Mouse (Mus musculus) macrophage (primary cell): ENCODE results near the gene Gtf3c6. TPM values are rescaled to one million over a fixed set of nuclear protein-coding genes. Genes with fewer than 3 reads are reported as not detected.

Experiments
- H3K27ac ChIP-seq: fragments of 350-480 bp; formaldehyde crosslinking; 2 replicates; pipeline ENCODE4 v1.9.0; 2021
- H3K36me3 ChIP-seq: fragments of 350-480 bp; formaldehyde crosslinking; 2 replicates; pipeline ENCODE4 v1.9.0; 2021; ENCODE audit errors: inconsistent target
- H3K4me3 ChIP-seq: fragments of 350-480 bp; formaldehyde crosslinking; 2 replicates; pipeline ENCODE4 v1.9.0; 2021; ENCODE audit errors: inconsistent target
- H3K79me2 ChIP-seq: fragments of 350-480 bp; formaldehyde crosslinking; 2 replicates; pipeline ENCODE4 v1.9.0; 2021; ENCODE audit errors: inconsistent target
- WGBS: methylation state at CpG from one replicate; pipeline ENCODE4 v1.1.7; 2026; ENCODE audit warnings: inconsistent platforms; ENCODE audit not compliant: missing documents; 5-methylcytosine and 5-hydroxymethylcytosine counted together
- polyA plus RNA-seq: library from polyadenylated mRNA; stranded (reverse); fragments of 250-400 nt; gene quantifications from 3 replicates; pipeline ENCODE4 v1.2.4, GENCODE M21; 2018; ENCODE audit warnings: inconsistent platforms

Gtf3c6 gene
- polyA plus RNA-seq, 1 experiment from 2014 or later, result 131 TPM

DNA sequence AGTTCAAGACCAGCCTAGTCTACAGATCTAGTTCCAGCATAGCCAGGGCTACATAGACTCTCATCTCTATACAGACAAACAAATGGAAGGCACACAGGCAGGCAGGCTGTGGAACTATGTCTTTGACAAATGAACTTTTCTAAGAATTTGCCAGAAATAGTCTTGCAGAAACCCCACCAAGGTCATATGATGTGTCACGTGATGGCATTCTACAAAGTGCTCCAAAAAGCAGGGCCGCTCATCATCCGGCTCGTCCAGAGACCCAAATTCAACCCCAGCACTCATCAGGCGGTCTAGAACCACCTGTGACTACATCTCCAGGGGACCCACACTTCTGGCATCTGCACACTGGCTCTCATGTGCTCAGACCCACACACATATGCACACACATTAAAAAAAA, 20.1 kb downstream of the Gtf3c6 start:
- Histone ChIP-seq H3K4me3 (no peak overlapping the region), H3K27ac (no peak overlapping the region), H3K36me3 (peaks cover 16% of the 10 kb centered on the region; the same call in 1 of the 2 replicates), H3K79me2 (peaks cover 17% of the 10 kb centered on the region)
- 81% methylated on average over 5 of the region's 5 CpGs for WGBS

DNA sequence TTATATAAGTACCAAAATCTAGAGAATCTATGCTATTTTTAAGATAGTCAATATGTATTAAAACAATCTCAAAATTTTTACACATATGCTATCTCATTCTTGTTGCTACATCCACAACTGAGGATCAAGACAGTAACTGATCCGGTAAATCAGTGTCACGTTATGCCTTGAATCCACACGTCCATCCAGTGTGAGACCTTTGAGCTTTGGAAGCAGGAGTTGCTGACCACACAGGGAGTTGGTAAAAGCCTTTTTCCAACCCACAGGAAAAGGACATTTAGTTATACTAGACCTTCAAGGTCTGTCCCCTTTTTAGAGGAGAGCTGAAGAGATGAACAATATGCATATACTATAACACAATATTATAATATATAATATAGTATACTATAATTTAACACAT, 24.7 kb downstream of the Gtf3c6 start:
- H3K79me2 ChIP-seq, result no peaks in the 10 kb centered on the region; the same call in 1 of the 2 replicates
- H3K36me3 ChIP-seq, result peaks cover 5% of the 10 kb centered on the region; the same call in 1 of the 2 replicates
- WGBS, result 100% methylated on average over 3 of the region's 3 CpGs
- H3K27ac ChIP-seq, result no peak overlapping the region
- no peak overlapping the region for H3K4me3 ChIP-seq

GRCm38 (mm10) chr10:40232442-40232841, 25.5 kb downstream of the Gtf3c6 start:
- Histone ChIP-seq H3K36me3 (peaks cover 7% of the 10 kb centered on the region), H3K27ac (no peak overlapping the region), H3K79me2 (no peaks in the 10 kb centered on the region; the same call in 1 of the 2 replicates), H3K4me3 (no peak overlapping the region)
- WGBS, result 8% methylated on average over 7 of the region's 7 CpGs

- peaks cover 25% of the 10 kb centered on the region for H3K36me3 ChIP-seq
- peak overlapping the region; percentile 74 for H3K27ac ChIP-seq
- 88% methylated on average over 1 of the region's 1 CpGs for WGBS
- no peak overlapping the region for H3K4me3 ChIP-seq
- no peaks in the 10 kb centered on the region for H3K79me2 ChIP-seq
These were observed 28.2 kb downstream of the Gtf3c6 start for GRCm38 (mm10) chr10:40229725-40230124.

- H3K79me2 ChIP-seq, result no peaks in the 10 kb centered on the region
- no peak overlapping the region for H3K4me3 ChIP-seq
- H3K36me3 ChIP-seq, result peaks cover 36% of the 10 kb centered on the region
- H3K27ac ChIP-seq, result no peak overlapping the region
- 96% methylated on average over 4 of the region's 4 CpGs for WGBS
These were observed 30.1 kb downstream of the Gtf3c6 start for GRCm38 (mm10) chr10:40227660-40228303.

- peaks cover 12% of the 10 kb centered on the region; the same call in 1 of the 2 replicates for H3K36me3 ChIP-seq
- H3K79me2 ChIP-seq, result no peaks in the 10 kb centered on the region
- no peak overlapping the region for H3K27ac ChIP-seq
- H3K4me3 ChIP-seq, result no peak overlapping the region
- WGBS, result 78% methylated on average over 3 of the region's 3 CpGs
These were observed 39.0 kb downstream of the Gtf3c6 start for GRCm38 (mm10) chr10:40218874-40219273.

GRCm38 (mm10) chr10:40212443-40213169, 45.3 kb downstream of the Gtf3c6 start:
- Histone ChIP-seq H3K36me3 (no peaks in the 10 kb centered on the region), H3K27ac (no peak overlapping the region), H3K79me2 (no peaks in the 10 kb centered on the region), H3K4me3 (no peak overlapping the region)
- WGBS, result 48% methylated on average over 13 of the region's 13 CpGs

Other genes starting within 250 kb of the Gtf3c6 start
- not detected in 3 replicates for gene Mfsd4b1, start 232.8 kb downstream of the Gtf3c6 start, polyA plus RNA-seq
- 22.9 to 56.7 TPM (median 32.9 TPM) in 3 replicates for gene Slc16a10, start 115.8 kb downstream of the Gtf3c6 start, polyA plus RNA-seq
- gene Rpf2, start 11.1 kb downstream of the Gtf3c6 start, polyA plus RNA-seq, result 15.7 to 56.1 TPM (median 40.4 TPM) in 3 replicates
- 35.2 to 73.4 TPM (median 38.5 TPM) in 3 replicates for gene Amd1, start 44.1 kb upstream of the Gtf3c6 start, polyA plus RNA-seq
- gene Cdk19, start 81.5 kb upstream of the Gtf3c6 start, polyA plus RNA-seq, result 14.5 to 17.0 TPM (median 15.9 TPM) in 3 replicates